Mouse (Mus musculus): Measurements from ENCODE around the gene Rnf216.
A peak's percentile ranks its signal among the peaks of the same experiment; 100 is the strongest.

Rnf216 gene

DNA sequence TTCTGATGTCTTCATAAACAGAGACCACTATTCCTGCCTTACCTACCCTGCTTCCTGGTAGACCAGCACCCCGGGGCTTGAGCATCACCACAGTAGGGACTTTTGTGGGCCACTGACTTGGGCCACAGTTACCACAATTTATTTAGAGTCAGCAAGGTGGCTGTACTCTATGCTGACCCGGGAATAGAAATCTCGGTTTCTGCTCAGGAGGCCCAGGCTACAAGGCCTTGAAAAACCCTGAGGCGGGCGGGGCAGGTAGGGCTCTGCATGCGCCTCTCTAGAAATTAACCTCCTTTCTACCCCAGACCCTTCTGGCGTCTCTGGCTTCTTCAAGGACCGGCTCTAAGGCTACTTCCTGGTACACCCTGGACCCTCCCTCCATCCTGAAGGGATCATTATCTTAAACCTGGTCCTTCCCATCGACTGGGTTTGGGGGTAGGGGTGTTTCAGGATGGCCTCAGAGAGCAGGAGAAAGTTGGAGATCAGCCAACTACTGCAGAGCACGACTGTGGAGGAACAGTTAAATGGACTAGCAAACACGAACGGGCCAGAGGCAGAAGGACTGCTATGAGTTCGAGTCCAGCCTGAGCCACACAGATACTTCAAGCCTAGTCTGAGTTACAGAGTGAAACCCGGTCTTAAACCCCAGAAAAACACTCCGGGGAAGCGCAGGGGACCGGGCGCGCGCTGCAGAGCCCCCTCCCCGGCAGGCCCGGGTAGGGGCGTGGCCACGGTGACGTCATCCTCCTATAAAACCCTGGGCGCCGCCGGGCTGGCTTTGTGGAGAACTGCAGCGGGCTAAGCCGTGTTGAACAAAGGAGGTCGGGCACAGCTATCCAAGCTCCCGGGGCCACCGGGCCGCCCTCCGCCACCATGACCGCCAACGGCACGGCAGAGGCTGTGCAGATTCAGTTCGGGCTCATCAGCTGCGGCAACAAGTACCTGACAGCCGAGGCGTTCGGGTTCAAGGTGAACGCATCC is 152.9 kb downstream of the Rnf216 start, which contains the start of gene Fscn1:
TSS of gene Fscn1 (plus strand) at position 768 of the 981 bp plus-strand sequence.
- DNase-seq (ENCODE audit: low read depth) = peak; percentile 70

DNA sequence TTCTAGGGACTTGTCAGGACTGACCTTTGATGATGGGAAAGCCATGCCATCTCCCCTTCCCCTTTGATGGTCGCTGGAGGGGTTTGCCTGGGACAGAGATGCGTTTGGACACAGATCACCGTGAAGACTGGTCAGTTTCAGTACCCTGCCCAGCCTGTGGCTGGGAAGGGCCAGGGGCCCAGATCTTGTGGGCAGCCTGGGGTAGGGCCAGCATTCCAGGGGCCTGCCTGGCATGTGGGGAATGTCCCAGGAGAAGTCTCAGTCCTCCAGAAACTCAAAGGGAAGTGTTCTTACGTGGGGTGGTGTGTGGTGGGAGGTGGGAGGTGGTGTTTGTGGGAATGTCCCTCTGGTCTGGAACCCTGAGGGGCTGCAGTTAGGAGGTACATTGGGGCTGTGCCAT is 153.6 kb downstream of the Rnf216 start:
- DNase-seq (ENCODE audit: low read depth) = no peak

DNA sequence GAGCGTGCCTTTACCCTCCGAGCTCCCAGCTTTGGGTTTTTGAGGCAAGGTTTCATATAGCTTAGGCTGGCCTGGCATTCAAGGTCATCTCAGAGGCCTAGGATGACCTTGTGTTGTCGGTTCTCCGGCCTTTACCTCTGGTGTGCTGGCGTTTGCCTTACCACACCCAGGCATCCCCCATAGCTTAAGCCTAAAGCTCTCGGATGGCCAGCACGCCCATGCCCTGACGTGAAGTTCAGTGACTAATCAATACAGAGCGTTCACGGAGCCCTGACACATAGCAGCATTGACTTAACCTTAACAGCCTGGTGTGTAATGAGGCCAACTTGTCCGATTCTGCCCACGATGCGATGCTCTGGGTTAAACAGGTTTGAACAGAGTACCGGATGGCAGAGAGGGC is 154.3 kb downstream of the Rnf216 start:
- DNase-seq (ENCODE audit: low read depth) = no peak

DNA sequence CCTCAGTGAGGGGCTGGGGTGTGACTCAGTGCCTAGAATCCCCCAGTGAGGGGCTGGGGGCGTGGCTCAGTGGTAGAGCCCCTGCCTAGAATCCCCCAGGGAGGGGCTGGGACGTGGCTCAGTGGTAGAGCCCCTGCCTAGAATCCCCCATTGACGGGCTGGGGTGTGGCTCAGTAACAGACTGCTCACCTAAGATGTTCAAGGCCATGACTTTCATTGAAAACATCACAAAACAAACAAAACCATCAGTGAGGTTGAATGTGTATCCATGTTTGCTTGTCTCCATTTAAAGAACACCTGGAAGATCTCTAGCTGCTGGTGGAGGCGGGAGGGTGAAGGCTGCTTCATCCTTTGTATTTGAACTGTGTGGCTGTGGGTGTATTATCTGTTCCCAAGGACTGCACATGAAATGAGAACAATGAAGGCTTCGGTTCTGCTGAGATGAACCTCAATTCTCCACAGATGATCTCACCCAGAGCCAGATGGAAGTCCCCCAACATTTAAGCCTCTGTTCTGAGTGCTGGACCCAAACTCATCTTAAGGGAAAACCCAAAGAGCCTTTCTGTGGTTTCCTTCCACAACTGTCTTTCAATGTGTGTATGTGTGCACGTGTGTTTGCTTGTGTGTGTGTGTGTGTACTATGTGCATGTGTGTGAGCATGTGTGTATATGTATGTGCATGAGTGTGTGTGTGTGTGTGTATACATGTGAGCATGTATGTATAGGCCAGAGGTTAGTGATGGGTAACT is 155.7 kb downstream of the Rnf216 start:
- DNase-seq (ENCODE audit: low read depth) = no peak

DNA sequence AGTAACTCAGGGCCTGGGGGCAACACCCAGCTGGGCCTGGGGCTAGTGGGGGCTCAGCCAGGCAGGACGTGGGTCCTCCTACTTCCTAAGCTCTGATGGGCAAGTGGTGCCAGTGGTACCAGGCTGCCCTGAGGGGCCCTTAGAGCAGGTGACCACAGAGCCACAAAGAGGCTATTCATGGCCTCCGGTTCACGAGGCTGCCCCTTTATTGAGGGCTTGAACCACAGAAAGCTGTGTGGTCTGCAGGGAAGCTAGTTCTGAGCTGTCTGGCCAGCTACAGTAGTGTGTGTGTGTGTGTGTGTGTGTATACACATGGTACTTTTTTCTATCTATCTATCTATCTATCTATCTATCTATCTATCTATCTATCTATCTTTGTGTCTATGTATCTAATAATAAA is 159.2 kb downstream of the Rnf216 start:
- DNase-seq (ENCODE audit: low read depth) = no peak

DNA sequence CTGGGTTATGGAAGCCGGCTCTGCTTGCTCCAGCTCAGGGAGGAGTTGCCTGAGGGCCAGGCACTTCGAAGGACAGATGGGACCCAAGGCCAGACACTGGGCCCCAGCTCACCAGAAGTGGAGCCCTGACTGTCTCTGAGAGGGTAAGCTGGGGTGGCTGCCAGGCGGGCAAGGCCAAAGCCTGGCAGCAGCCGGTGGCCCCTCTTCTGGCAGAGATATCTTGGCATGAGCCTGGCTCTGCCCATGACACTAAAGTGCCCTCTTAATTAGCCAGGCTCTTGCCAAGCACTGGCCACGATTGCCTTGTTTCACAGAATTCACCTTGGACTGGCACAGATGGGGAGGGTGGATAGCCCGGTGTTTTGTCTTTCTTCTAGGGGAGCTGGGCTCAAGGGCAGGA is 162.4 kb downstream of the Rnf216 start:
- DNase-seq (ENCODE audit: low read depth) = no peak

DNA sequence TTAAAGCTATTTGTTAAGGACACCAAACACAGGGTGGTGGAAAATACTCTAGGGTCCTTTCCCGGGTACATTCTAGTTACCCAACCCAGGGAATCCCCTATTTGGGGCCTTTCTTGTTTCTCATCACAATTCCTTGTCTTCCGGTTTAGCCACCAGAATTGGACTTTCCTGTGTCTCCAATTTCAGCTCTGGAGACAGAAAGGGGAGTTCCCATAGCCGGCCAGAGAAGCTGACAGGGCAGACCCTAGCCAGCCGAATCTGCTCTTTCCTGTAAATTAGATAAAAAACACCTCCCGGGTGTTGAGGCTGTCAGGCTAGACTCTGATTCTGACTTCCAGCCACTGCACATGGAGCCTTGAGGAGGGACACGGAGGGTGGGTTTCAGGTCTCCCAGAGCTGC is 163.2 kb downstream of the Rnf216 start:
- DNase-seq (ENCODE audit: low read depth) = no peak

DNA sequence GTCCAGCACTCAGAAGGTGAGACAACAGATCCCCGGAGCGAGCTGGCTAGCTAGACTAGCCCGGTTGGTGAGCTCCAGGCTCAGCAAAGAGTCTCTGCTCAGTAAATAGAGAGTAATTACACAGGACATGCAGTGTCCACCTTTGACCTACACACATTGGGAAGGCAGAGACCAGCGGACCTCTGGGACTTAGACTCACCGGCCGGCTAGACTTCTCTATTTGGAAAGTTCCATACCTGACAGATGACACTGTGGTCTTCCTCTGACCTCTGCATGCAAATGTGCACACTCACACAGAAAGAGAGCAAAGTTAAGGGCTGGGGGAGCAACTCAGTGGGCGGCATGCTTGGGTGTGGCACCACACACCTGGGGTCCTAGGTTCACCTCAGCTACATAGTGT is 165.3 kb downstream of the Rnf216 start:
- DNase-seq (ENCODE audit: low read depth) = no peak

DNA sequence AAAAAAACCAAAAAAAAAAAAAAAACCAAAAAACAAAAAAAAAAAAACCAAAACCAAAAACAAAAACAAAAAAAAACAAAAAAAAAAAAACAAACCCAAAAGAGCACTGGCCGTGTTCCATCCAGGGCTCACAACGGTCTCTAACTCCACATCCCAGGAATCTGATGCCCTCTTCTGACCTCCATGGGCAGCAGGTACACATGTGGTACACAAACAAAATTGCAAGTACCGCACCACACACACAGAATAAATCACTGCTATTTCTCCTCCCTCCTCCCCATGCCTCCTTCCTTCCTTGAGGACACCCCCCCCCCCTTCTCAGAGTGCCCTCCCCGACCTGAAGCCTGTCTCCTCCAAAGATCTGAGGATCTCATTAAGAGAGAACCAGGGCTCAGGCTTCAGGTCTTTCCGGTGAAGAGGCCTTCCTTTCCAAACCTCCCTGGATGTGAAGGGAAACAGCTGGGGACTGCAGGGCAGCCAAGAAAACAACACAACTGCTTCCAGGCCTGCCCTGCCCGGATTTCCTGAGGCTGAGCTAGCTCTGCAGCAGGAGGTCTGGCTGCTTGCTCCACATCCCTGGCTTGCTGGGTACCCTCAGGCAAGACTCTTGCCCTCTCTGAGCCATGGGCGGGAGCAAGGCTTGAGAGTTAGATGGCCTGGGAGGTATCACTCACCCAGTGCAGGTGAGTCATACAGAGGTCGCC is 167.7 kb downstream of the Rnf216 start:
- no peak for DNase-seq (ENCODE audit: low read depth)
